12 mouse cellular contexts compared by ENCODE assay signal in genomic region chr6:86598742-86599193, GRCm38 (mm10). TPM values are rescaled to one million over a fixed set of nuclear protein-coding genes. Genes with fewer than 3 reads are reported as not detected.
A peak's percentile ranks its signal among the peaks of the same experiment; 100 is the strongest.
DNase-seq lines count a peak whose midpoint lies in the region; ATAC-seq and TF ChIP-seq lines count a peak whose summit lies in the region.
"Had no signal": no experiment of that assay in that cellular context is flagged by ENCODE, and none has a peak within 500 bp of the region (broad histone marks: within the 10 kb centered on the region; RNA-seq: fewer than 3 reads in every experiment).

No protein-coding gene starts in this region.

- DNase-seq in heart, adult 8-10 months (ENCODE audit: low spot score): no peak
- no peak for DNase-seq in G1E (ENCODE audit: low spot score)
- DNase-seq in right cerebral cortex, postnatal 25 days: no peak
- DNase-seq in cerebellum, adult 8-10 months: no peak
- DNase-seq in testis, postnatal 10 days (ENCODE audit: low spot score): no peak

- TF ChIP-seq CTCF in G1E (IDR thresholded peaks at IDR 0.05; ENCODE audit: low read depth, low read length): no peak

- peaks cover 21% of the 10 kb centered on the region for H3K4me1 ChIP-seq in heart, embryonic 13.5 days
- H3K4me1 ChIP-seq in G1E (ENCODE audit: insufficient read depth, low read depth, low read length): peaks cover 44% of the 10 kb centered on the region
- peaks cover 54% of the 10 kb centered on the region for H3K4me1 ChIP-seq in liver, embryonic 15.5 days (replicated peaks)
- H3K4me1 ChIP-seq: hindbrain, embryonic 15.5 days had no signal

- 0 out of 2 replicates have a peak, but pooled peaks have one; percentile 29 for ATAC-seq in heart, embryonic 13.5 days (ENCODE audit: extremely low read depth, insufficient number of reproducible peaks, low FRiP score, low TSS enrichment)
- ATAC-seq in G1E (ENCODE audit: extremely low read depth, insufficient number of reproducible peaks, low FRiP score, poor library complexity, severe bottlenecking): peak; percentile 24
- ATAC-seq in erythroid progenitor cell, adult 5-6 weeks (replicated peaks; ENCODE audit: low FRiP score, poor library complexity, severe bottlenecking): peak; percentile 35
- ATAC-seq in liver, embryonic 15.5 days (ENCODE audit: insufficient read depth): peak; percentile 68

- WGBS in heart, embryonic 13.5 days: 59% methylated on average over 5 of the region's 5 CpGs
- 47% methylated on average over 5 of the region's 5 CpGs for WGBS in liver, embryonic 15.5 days (ENCODE audit: insufficient replicate concordance)

- no peak overlapping the region for H3K9ac ChIP-seq in heart, embryonic 13.5 days
- H3K9ac ChIP-seq in liver, embryonic 15.5 days: no peak overlapping the region
- H3K9ac ChIP-seq: hindbrain, embryonic 15.5 days had no signal

- peaks cover 10% of the 10 kb centered on the region; the same call in 1 of the 2 replicates for H3K27me3 ChIP-seq in heart, embryonic 13.5 days (replicated peaks)
- peaks cover 15% of the 10 kb centered on the region for H3K27me3 ChIP-seq in G1E (ENCODE audit: insufficient read depth, low read length)
- H3K27me3 ChIP-seq in liver, embryonic 15.5 days: peaks cover 14% of the 10 kb centered on the region; the same call in 1 of the 2 replicates
- H3K27me3 ChIP-seq: hindbrain, embryonic 15.5 days had no signal

- no peak overlapping the region for H3K4me3 ChIP-seq in heart, embryonic 13.5 days
- H3K4me3 ChIP-seq in G1E (ENCODE audit: low read depth, low read length): no peak overlapping the region
- no peak overlapping the region for H3K4me3 ChIP-seq in liver, embryonic 15.5 days (replicated peaks)
- H3K4me3 ChIP-seq: embryonic facial prominence, embryonic 10.5 days; hindbrain, embryonic 15.5 days had no signal

- H3K4me2 ChIP-seq in heart, embryonic 13.5 days: no peak overlapping the region
- peak overlapping the region; percentile 16; the same call in 1 of the 2 replicates for H3K4me2 ChIP-seq in liver, embryonic 15.5 days
- H3K4me2 ChIP-seq: hindbrain, embryonic 15.5 days had no signal

- H3K36me3 ChIP-seq in heart, embryonic 13.5 days: no peaks in the 10 kb centered on the region
- no peaks in the 10 kb centered on the region for H3K36me3 ChIP-seq in G1E (replicated peaks)
- no peaks in the 10 kb centered on the region for H3K36me3 ChIP-seq in liver, embryonic 15.5 days (replicated peaks)
- H3K36me3 ChIP-seq: embryonic facial prominence, embryonic 10.5 days; hindbrain, embryonic 15.5 days had no signal

- no peak overlapping the region for H3K27ac ChIP-seq in heart, embryonic 13.5 days (replicated peaks)
- H3K27ac ChIP-seq in liver, embryonic 15.5 days (replicated peaks): peak overlapping the region; percentile 91
- H3K27ac ChIP-seq: embryonic facial prominence, embryonic 10.5 days; hindbrain, embryonic 15.5 days had no signal

- peaks cover 5% of the 10 kb centered on the region; the same call in 1 of the 2 replicates for H3K9me3 ChIP-seq in heart, embryonic 13.5 days
- no peaks in the 10 kb centered on the region for H3K9me3 ChIP-seq in G1E (replicated peaks)
- no peaks in the 10 kb centered on the region for H3K9me3 ChIP-seq in liver, embryonic 15.5 days (replicated peaks)
- H3K9me3 ChIP-seq: embryonic facial prominence, embryonic 10.5 days; hindbrain, embryonic 15.5 days had no signal

RNA-seq across cellular contexts. Expression of gene Asprv1, which starts 29.2 kb away (rescaled TPM):
- polyA plus RNA-seq in heart, embryonic 13.5 days (2015; fragmentation: Nextera tagmentation; extraction: Ambion mirVana): 0.09 TPM in 2 replicates
- not detected for total RNA-seq in heart, adult 8-10 months (2022)
- total RNA-seq in G1E (2014; fragmentation: Nextera tagmentation) (not detected in 2 replicates), G1E (2017) (0.23 and 0.33 TPM in 2 replicates)
- polyA plus RNA-seq in G1E (2012): not detected in 2 replicates
- 4.3 TPM in 1 of 2 replicates, not detected in the other for total RNA-seq in erythroid progenitor cell, adult 5-6 weeks (2015; ENCODE audit: low replicate concordance)
- 0.64 and 6.5 TPM in 2 replicates for total RNA-seq in erythroid progenitor cell, adult 5-6 weeks (2017; ENCODE audit: low replicate concordance)
- polyA plus RNA-seq in liver, embryonic 15.5 days (2015; fragmentation: Nextera tagmentation; extraction: Ambion mirVana): 2.0 and 2.9 TPM in 2 replicates
- total RNA-seq: gastrocnemius, postnatal 25 days had no signal
- polyA plus RNA-seq: heart, embryonic 14.5 days had no signal
